In the genomic region with DNA sequence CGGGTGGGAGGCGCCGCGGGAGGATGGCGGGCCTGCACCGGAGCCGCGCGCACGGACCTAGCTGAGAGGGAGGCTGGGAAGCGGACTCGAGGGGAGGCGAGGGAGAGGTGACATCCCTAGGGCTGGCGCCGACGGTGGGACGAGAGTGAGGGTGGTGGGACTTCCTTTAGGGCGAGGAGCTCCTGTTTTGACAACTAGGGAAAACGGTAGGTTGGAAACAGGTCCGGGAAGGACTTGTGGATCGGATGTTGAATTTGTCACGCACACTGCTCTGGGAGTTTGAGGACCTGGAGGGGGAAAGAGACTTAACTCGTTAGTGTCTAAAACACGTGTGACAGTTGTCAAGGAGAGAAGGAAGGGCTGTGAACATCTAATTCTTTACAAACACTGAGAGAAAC, we compare ENCODE assay signal across 8 mouse cellular contexts. TPM values are rescaled to one million over a fixed set of nuclear protein-coding genes. Genes with fewer than 3 reads are reported as not detected.
DNase-seq lines count a peak whose midpoint lies in the region; ATAC-seq and TF ChIP-seq lines count a peak whose summit lies in the region.

No protein-coding gene starts in this region.

- peak overlapping the region; percentile 78 for H3K4me3 ChIP-seq in heart, embryonic 11.5 days (ENCODE audit: low read depth, low read length)
- H3K4me3 ChIP-seq in ES-Bruce4 (ENCODE audit: low read depth, low read length), result peak overlapping the region; percentile 97
- peak overlapping the region; percentile 83 for H3K4me3 ChIP-seq in forebrain, embryonic 15.5 days

- no peak for TF ChIP-seq CTCF in ES-Bruce4 (IDR thresholded peaks at IDR 0.05; ENCODE audit: low read depth, low read length)

- no peaks in the 10 kb centered on the region for H3K9me3 ChIP-seq in heart, embryonic 11.5 days (replicated peaks; ENCODE audit: control insufficient read depth, low read length)
- no peaks in the 10 kb centered on the region for H3K9me3 ChIP-seq in ES-Bruce4 (replicated peaks; ENCODE audit: control insufficient read depth, insufficient read depth, low read length, poor library complexity, severe bottlenecking)
- H3K9me3 ChIP-seq in forebrain, embryonic 15.5 days, result no peaks in the 10 kb centered on the region

- WGBS in heart, embryonic 11.5 days (ENCODE audit: insufficient replicate concordance), result under 1% methylated on average over 24 of the region's 24 CpGs
- WGBS in forebrain, embryonic 15.5 days, result under 1% methylated on average over 24 of the region's 24 CpGs

- peaks cover 7% of the 10 kb centered on the region; the same call in 1 of the 2 replicates for H3K4me1 ChIP-seq in heart, embryonic 11.5 days (ENCODE audit: control insufficient read depth, insufficient read depth, low read length)
- no peaks in the 10 kb centered on the region for H3K4me1 ChIP-seq in ES-Bruce4 (ENCODE audit: control insufficient read depth, insufficient read depth, low read length)
- H3K4me1 ChIP-seq in forebrain, embryonic 15.5 days, result peaks cover 10% of the 10 kb centered on the region

- no peak for TF ChIP-seq POLR2A in ES-Bruce4 (IDR thresholded peaks at IDR 0.05; ENCODE audit: insufficient read depth, low read length)

- H3K27ac ChIP-seq in heart, embryonic 11.5 days (ENCODE audit: low read depth, low read length), result peak overlapping the region; percentile 90
- H3K27ac ChIP-seq in ES-Bruce4 (ENCODE audit: insufficient read depth, low read length), result peak overlapping the region; percentile 6; the same call in 1 of the 2 replicates
- H3K27ac ChIP-seq in forebrain, embryonic 15.5 days (replicated peaks), result peak overlapping the region; percentile 88

- DNase-seq in heart, postnatal 4 days, result no peak
- DNase-seq in cerebellum, postnatal 36 days, result no peak
- no peak for DNase-seq in embryo, embryonic 10.5 days (ENCODE audit: low spot score)
- DNase-seq in gastrocnemius, postnatal 4 days (ENCODE audit: low spot score in 2 of 2), result no peak

- peak overlapping the region; percentile 91 for H3K4me2 ChIP-seq in heart, embryonic 11.5 days
- H3K4me2 ChIP-seq in forebrain, embryonic 15.5 days (replicated peaks), result peak overlapping the region; percentile 61

- peak; percentile 78 for ATAC-seq in heart, embryonic 11.5 days (replicated peaks; ENCODE audit: insufficient number of reproducible peaks, low FRiP score, low TSS enrichment)
- peak; percentile 93 for ATAC-seq in forebrain, embryonic 15.5 days (replicated peaks)
- ATAC-seq in megakaryocyte-erythroid progenitor cell, adult 5-6 weeks (replicated peaks; ENCODE audit: low FRiP score, low TSS enrichment, poor library complexity, severe bottlenecking), result peak; percentile 51

- no peak for TF ChIP-seq EP300 in ES-Bruce4 (IDR thresholded peaks at IDR 0.05; ENCODE audit: insufficient read depth, low read depth, low read length)

- H3K9ac ChIP-seq in heart, embryonic 11.5 days (ENCODE audit: low read depth, low read length), result peak overlapping the region; percentile 98
- peak overlapping the region; percentile 88 for H3K9ac ChIP-seq in ES-Bruce4 (ENCODE audit: low read depth, poor library complexity, severe bottlenecking)
- H3K9ac ChIP-seq in forebrain, embryonic 15.5 days (replicated peaks), result peak overlapping the region; percentile 91

- H3K27me3 ChIP-seq in heart, embryonic 11.5 days (ENCODE audit: control insufficient read depth, insufficient read depth, low read length), result no peaks in the 10 kb centered on the region
- H3K27me3 ChIP-seq in ES-Bruce4 (ENCODE audit: control insufficient read depth, insufficient read depth, low read length, poor library complexity, severe bottlenecking), result no peaks in the 10 kb centered on the region
- H3K27me3 ChIP-seq in forebrain, embryonic 15.5 days, result no peaks in the 10 kb centered on the region

- no peaks in the 10 kb centered on the region for H3K36me3 ChIP-seq in heart, embryonic 11.5 days (ENCODE audit: control insufficient read depth, insufficient read depth, low read length)
- H3K36me3 ChIP-seq in ES-Bruce4 (ENCODE audit: control insufficient read depth, insufficient read depth, low read length, poor library complexity, severe bottlenecking), result peaks cover 12% of the 10 kb centered on the region
- H3K36me3 ChIP-seq in forebrain, embryonic 15.5 days, result no peaks in the 10 kb centered on the region

RNA-seq across cellular contexts. Expression of gene Tipin, which starts 0.4 kb away (rescaled TPM):
- 155 and 159 TPM in 2 replicates for polyA plus RNA-seq in heart, embryonic 11.5 days (2014; fragmentation: Nextera tagmentation; extraction: Ambion mirVana)
- total RNA-seq in heart, postnatal 4 days (2021), result 10 to 100 TPM; 43.5 to 56.8 TPM
- polyA plus RNA-seq in ES-Bruce4 (2011; ENCODE audit: insufficient read depth, insufficient read length, low read depth, missing spikeins), result 148 and 152 TPM in 2 replicates
- polyA plus RNA-seq in forebrain, embryonic 15.5 days (2015; fragmentation: Nextera tagmentation; extraction: Ambion mirVana), result 130 TPM in 2 replicates
- 229 and 292 TPM in 2 replicates for total RNA-seq in megakaryocyte-erythroid progenitor cell, adult 5-6 weeks (2014; fragmentation: Nextera tagmentation)
- total RNA-seq in megakaryocyte-erythroid progenitor cell, adult 5-6 weeks (2017), result 334 and 389 TPM in 2 replicates
- total RNA-seq in gastrocnemius, postnatal 4 days (2021), result 10 to 100 TPM; 40.9 to 41.6 TPM

RNA-seq across cellular contexts. Expression of gene Map2k1, which starts 28.3 kb away (rescaled TPM):
- 100 and 108 TPM in 2 replicates for polyA plus RNA-seq in heart, embryonic 11.5 days (2014; fragmentation: Nextera tagmentation; extraction: Ambion mirVana)
- total RNA-seq in heart, postnatal 4 days (2021), result 10 to 100 TPM; 65.1 to 65.5 TPM
- polyA plus RNA-seq in ES-Bruce4 (2011; ENCODE audit: insufficient read depth, insufficient read length, low read depth, missing spikeins), result 80.1 and 85.7 TPM in 2 replicates
- 46.0 and 47.8 TPM in 2 replicates for polyA plus RNA-seq in forebrain, embryonic 15.5 days (2015; fragmentation: Nextera tagmentation; extraction: Ambion mirVana)
- total RNA-seq in megakaryocyte-erythroid progenitor cell, adult 5-6 weeks (2014; fragmentation: Nextera tagmentation), result 12.6 and 17.5 TPM in 2 replicates
- total RNA-seq in megakaryocyte-erythroid progenitor cell, adult 5-6 weeks (2017), result 27.9 and 29.5 TPM in 2 replicates
- 100 to 1,000 TPM; 113 to 118 TPM for total RNA-seq in gastrocnemius, postnatal 4 days (2021)

RNA-seq across cellular contexts. Expression of gene Uchl4, which starts 46.8 kb away (rescaled TPM):
- polyA plus RNA-seq in heart, embryonic 11.5 days (2014; fragmentation: Nextera tagmentation; extraction: Ambion mirVana), result 2.7 and 3.1 TPM in 2 replicates
- total RNA-seq in heart, postnatal 4 days (2021), result 1 to 10 TPM; 1.7 to 2.4 TPM
- 13.2 and 14.3 TPM in 2 replicates for polyA plus RNA-seq in ES-Bruce4 (2011; ENCODE audit: insufficient read depth, insufficient read length, low read depth, missing spikeins)
- 1.8 and 2.0 TPM in 2 replicates for polyA plus RNA-seq in forebrain, embryonic 15.5 days (2015; fragmentation: Nextera tagmentation; extraction: Ambion mirVana)
- total RNA-seq in megakaryocyte-erythroid progenitor cell, adult 5-6 weeks (2014; fragmentation: Nextera tagmentation), result 1.5 TPM in 1 of 2 replicates, not detected in the other
- total RNA-seq in megakaryocyte-erythroid progenitor cell, adult 5-6 weeks (2017), result 1.1 and 1.9 TPM in 2 replicates
- total RNA-seq in gastrocnemius, postnatal 4 days (2021), result 1 to 10 TPM; 1.9 to 2.9 TPM

RNA-seq across cellular contexts. Expression of gene Dis3l, which starts 59.3 kb away (rescaled TPM):
- polyA plus RNA-seq in heart, embryonic 11.5 days (2014; fragmentation: Nextera tagmentation; extraction: Ambion mirVana), result 19.5 and 22.2 TPM in 2 replicates
- 10 to 100 TPM; 21.6 to 22.1 TPM for total RNA-seq in heart, postnatal 4 days (2021)
- polyA plus RNA-seq in ES-Bruce4 (2011; ENCODE audit: insufficient read depth, insufficient read length, low read depth, missing spikeins), result 9.3 and 10.4 TPM in 2 replicates
- polyA plus RNA-seq in forebrain, embryonic 15.5 days (2015; fragmentation: Nextera tagmentation; extraction: Ambion mirVana), result 23.4 and 23.7 TPM in 2 replicates
- total RNA-seq in megakaryocyte-erythroid progenitor cell, adult 5-6 weeks (2014; fragmentation: Nextera tagmentation), result 13.2 and 20.7 TPM in 2 replicates
- total RNA-seq in megakaryocyte-erythroid progenitor cell, adult 5-6 weeks (2017), result 20.0 and 20.4 TPM in 2 replicates
- 10 to 100 TPM; 15.3 to 17.1 TPM for total RNA-seq in gastrocnemius, postnatal 4 days (2021)

Comparison
In these comparisons a context has a peak if more than half of its experiments do, and no peak if none do; other contexts are left out.
1. H3K27ac ChIP-seq: peak in every context shown above with its lines; median percentile 90 in heart, embryonic 11.5 days; 88 in forebrain, embryonic 15.5 days; 6 in ES-Bruce4.